Mouse (Mus musculus) left cerebral cortex, postnatal 36 days (tissue): Measurements from ENCODE around the gene Osgin1. TPM values are rescaled to one million over a fixed set of nuclear protein-coding genes. Genes with fewer than 3 reads are reported as not detected.

Source experiments
- DNase-seq, 2 experiments: peaks; one replicate each; pipeline ENCODE4 v3.0.0; 2021 to 2022; ENCODE audit warnings: low spot score in 2 of 2, mixed read lengths in 1 of 2
- intact Hi-C: fragments of 180-260 bp; cut with DNase I; formaldehyde crosslinking; loops from one replicate; pipeline ENCODE4 v1.15.1; 2025
- total RNA-seq, 2 experiments: library from RNA; stranded (reverse); gene quantifications; 2 replicates each; pipeline ENCODE4 v1.2.3; 2021

The Osgin1 gene
- total RNA-seq, 2 experiments from 2014 or later = 0.34 to 0.81 TPM

DNA sequence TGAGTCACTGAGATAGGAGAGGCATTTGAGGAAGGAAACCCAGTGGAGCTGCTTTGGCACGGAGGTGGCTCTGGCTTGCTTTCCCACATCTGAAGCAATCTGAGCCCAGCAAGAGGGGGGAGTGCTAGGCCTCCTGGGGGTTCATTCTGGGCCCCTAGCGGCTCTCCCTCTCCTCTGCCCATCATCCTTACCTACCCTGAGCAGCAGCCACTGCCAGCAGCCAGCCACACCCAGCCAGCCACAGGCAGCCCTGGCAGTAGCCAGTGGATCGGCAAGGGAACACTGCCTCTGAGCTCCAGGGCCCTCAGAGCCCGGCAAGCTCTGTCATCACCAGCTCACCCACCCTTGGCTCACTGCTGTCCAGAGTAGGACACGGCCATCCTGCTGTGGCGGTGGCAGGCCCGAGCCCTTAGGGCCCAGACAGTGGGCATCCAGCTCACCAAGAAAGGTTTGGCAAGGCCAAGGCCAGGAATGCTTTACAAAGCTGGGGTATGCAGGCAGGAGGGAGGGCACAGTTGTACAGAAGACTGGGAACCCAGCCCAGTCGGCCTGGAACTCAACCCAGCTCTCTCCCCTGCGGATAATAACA lies 11.7 kb upstream of the Osgin1 start:
- intact Hi-C loops = no loop called here
- DNase-seq = no peak

DNA sequence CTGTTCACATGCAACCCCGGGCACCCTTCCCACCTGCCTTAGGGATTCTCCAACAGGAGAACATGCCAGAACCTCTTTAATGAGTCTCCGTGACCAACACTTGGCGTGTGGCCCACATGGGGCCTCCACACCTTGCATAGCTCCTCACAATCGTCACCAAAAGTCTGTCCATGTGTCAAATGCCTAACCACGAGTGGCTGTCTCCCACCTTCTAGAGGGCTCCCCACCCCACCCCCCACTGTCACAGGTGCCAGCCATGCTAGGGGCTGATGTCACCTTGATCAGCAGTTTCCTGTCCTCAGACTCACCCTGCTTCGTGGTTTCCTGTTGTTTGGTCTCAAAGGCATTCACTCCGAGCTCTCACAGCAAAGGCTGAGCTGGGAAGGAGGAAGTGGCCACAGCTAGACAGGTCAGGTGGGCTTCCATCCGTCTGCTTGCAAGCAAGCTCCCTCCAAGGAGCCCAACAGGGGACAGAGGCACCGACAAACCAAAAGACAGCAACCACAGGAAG lies 10.2 kb upstream of the Osgin1 start:
- DNase-seq = no peak
- intact Hi-C loops = no loop called here

DNA sequence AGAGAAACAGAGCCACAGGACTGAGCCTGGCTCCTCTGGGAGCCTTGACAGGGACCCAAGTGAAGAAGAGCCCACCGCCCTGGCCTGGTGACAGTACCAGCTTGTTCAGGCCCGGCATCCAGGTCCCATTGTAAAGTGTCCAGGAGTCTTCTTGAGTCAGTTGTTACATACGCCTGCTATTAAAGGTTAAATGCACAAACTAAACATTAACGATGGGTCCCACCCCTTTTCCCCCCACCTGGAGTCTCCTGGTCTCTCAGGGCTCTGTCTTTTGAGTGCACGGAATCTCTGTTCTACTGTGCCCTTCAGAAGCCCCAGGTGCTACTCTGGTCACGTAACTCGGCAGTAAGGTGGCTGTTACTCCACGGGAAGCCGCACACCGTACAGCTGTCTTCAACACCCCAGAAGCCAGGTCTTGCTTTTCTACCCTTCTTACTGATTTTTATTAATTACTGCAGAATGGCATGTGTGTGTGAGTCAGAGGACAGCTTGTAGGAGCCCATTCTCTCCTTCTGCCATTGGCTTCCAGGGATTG lies 9.7 kb upstream of the Osgin1 start:
- no peak for DNase-seq
- intact Hi-C loops = no loop called here

DNA sequence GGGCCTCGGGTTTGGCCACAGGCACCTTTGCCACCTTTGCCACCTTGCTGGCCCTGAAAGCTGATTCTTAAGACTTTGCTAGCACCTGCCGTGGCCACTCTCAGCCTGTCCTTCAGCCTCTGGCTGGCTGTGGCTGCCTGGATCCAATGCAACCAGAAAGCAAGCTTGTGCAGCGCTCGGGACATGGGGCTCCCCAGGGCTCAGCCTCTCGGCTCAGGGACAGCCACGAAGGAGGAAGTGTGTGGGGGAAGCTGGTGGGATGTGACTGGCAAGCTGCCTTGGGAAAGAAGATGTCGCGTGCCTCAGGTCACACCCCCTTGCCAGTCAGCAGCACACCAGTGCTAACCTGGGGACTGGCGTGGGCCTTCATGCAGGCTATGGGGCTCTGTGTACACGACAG lies 9.2 kb upstream of the Osgin1 start:
- intact Hi-C loops = no loop called here
- no peak for DNase-seq

DNA sequence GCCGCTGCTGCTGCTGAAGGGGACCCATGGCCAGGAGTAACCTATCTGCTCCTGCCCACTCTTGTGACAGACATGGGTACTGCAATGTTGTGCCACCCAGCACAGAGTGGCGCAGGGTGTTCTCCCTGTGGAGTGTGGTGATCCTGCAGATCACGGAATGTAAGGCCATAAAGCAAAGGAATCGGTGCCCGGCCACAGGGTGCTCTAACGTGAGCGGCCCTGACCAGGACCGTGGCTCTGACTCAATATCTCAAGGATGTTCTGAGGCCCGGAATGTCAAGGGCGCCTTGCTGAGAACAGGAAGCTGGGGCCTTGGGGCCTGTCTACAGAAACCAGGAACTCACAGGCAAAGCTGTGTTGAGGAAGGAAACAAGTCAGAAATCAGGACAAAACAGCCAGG lies 8.4 kb upstream of the Osgin1 start:
- intact Hi-C loops = no loop called here
- no peak for DNase-seq

DNA sequence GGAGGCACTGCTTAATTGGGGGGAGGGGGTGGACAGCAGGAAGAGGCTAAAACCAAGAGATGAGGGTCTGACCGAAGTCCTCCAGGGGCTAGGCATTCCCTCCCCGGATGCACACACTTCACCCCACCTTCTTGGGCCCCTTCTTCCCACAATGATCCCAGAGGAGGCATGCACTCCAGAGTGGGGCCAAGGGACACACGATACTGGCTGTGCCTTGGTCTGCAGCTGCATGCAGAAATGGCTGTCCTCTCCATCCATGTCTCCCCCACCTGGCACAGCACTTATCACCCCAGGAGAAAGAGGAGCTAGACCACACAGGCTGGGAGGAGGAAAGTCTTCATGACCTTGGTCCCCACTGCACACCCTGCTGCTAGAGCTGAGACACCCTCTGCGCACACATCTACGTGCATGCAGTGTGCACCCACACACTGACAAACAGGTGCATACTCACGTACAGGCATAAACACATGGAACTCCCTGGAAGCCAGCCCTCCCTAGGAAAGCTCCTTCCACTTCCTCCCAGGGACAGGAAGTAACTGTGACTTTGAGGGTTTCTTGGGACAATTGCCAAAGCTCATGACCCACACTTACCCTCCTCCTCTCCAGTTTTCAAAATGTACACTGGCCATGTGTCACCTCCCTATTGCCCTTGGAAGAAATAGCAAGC lies 7.7 kb upstream of the Osgin1 start:
- DNase-seq = no peak
- intact Hi-C loops = no loop called here

DNA sequence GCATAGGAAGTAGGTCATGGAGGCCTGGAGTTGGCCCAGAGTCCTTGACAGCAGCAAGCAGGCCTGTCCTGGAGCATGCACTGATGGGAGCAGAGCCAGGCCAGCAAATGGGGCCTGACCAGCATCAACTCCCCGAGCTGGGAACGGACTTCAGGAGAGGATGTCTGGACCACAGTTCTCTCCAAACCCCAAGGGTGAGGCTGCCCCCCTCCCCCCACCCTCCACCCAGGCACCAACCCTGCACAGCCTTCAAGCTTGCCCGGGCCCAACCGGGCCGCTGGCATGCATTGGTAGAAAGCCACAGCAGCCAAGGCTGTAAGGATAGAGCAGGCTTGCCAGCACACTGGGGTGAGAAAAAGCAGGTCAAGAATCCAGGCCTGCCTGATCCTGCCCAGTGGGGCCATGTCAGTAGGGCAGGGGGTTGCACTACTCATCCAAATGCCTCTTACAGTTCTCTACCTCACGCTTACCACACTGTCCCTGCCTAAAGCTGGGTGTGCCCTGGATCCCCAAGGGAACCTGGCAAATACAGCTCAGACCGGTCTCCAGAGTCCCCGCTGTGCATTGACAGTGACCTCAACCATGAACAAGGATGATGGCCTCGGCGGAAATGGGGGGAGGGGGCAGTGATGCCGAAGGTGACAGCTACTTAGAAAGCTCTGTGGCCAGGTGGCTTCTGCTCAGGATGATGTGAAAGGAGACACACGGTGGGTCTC lies 6.1 kb upstream of the Osgin1 start:
- intact Hi-C loops = no loop called here
- no peak for DNase-seq

DNA sequence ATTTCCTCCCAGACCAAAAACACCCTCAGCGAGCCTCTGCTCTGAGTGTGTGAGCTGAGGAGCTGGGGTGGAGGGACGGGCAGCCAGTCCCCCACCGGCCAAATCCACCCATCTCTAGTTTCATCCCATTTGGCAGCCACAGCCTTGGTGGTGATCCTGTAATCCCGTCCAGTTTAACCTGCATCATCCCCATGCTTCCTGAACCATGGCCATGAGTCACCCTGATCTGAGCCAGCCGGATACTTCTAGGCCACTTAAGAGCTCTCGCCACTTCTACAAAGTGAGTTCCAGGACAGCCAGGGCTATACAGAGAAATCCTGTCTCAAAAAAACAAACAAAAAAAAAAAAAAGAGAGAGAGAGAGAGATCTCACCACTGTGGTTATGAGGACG lies 5.6 kb upstream of the Osgin1 start:
- intact Hi-C loops = no loop called here
- DNase-seq = no peak

DNA sequence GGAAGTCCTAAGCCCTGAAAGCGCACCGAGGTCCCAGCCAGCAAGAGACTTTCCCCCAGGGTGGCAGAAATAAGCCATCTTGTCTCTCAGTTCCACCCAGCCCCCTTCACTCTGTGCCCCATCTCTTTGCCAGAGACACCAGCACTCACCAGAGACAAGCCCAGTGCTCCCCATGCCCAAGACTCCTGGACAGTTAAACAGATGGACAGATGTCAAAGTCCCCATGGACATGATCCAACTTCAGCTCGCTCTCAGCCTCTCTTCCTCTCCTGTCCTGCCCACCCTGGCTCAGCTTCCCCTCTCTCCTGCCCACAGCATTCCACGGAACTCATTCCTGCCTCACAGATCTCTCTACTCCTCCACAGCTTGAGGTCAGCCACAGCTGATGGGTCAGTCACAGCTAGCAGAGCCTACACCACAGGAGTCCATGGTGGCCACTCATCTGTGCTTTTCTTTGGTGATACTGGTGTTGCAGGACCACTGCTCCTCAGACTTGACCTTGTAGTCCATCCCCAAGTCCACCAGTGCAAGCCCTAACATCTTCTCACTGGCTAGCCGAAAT lies 5.1 kb upstream of the Osgin1 start:
- intact Hi-C loops = no loop called here

DNA sequence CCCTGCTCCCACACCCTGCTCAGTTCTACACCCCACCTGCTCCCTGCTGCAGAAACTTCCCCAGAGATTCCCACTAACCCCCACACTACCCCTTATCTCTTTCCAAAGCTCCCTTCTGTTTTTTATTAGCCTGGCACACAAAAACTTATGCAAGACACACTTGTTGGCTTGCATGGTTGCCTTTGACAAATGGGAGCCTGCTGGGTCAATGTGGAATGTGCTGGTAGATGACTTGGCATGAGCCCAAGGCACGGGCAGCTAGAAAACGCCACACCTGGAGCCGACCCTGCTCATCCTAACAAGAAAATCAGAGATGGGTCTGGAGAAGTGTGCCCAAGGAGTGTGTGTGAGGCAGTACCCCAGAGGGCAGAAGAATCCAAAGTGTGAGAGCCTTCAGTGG lies 4.4 kb upstream of the Osgin1 start:
- no peak for DNase-seq

More for the DNA sequence above, 5.1 kb upstream of the Osgin1 start:
- DNase-seq = no peak

DNA sequence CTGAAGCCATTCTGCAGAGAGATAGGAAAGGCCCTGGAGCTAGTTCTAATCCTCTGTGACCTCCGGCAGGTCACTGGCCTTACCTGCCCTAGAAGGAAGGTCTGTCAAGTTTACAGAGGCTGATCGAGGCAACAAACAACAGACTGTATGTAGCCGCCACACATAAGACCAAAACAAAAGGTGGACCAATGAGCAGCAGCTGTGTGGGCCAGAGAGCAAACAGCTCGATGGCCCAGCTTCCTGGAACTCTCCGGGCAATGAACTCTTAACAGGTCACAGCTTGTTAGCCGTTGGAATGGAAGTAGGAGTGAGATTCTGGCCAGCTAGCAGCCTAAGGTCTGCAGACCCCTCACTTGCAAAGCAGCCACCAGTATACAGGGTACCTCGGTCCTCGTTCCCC lies 3.7 kb upstream of the Osgin1 start:
- intact Hi-C loops = no loop called here
- no peak for DNase-seq

More for the DNA sequence above, 4.4 kb upstream of the Osgin1 start:
- intact Hi-C loops = no loop called here

DNA sequence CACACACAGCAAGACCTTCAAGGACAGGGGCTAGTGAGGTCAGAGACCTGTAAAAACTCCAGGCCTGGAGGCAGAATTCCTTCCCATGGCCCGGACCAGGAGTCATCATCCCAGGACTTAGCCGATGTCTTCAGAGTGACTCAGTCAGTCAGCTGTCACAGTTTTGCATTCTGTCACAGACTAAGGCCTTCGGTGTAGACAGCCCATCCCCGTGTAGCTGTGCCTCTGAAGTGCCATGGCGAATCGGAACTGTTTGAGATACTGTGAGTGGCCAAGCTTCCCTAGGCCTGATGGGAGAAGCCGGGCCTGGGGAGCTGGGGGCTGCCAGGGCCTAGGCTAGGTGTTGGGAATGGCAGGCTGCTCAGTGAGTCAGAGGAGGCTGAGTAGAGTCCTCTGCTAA lies 3.2 kb upstream of the Osgin1 start:
- intact Hi-C loops = no loop called here
- DNase-seq = no peak

DNA sequence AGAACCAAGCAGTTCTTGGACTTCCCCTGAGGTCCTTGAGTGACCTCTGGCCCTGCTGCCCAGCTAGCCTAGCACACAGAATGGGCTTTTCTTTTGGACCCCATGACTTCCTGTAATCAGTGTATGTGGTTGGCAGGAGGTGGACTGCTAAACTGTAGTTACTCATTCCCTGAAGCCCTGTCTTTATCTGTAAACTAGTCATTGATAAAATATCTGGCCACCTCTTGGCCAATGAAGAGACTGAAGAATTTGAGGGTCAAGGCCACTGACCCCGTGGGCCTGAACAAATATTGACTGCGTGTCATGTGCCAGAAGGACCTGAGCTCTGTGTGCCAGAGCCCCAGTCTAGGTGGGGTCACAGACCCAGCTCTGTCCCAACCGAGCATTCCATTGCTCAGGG lies 1.6 kb upstream of the Osgin1 start:
- no peak for DNase-seq
- intact Hi-C loops = no loop called here

DNA sequence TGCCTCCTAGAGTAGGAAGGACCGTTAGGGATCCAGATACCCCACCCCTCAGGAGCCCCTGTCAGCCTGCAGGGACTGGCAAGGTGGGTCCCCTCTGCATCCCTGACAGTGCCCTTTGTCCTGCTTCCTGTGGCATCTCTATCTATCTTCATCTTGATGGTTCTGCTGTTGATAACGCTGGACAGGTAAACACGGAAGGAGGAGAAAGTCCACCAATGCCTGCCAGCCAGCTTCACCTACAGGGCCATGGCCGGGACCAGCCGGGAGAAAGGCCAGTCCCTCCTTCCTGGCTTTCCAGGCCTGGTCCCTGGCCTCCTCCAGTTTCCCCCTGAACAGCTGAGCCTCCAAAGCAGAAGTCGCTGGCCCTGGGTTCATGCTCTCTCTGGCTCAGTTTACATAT lies 645 bp downstream of the Osgin1 start:
- intact Hi-C loops = no loop called here

DNA sequence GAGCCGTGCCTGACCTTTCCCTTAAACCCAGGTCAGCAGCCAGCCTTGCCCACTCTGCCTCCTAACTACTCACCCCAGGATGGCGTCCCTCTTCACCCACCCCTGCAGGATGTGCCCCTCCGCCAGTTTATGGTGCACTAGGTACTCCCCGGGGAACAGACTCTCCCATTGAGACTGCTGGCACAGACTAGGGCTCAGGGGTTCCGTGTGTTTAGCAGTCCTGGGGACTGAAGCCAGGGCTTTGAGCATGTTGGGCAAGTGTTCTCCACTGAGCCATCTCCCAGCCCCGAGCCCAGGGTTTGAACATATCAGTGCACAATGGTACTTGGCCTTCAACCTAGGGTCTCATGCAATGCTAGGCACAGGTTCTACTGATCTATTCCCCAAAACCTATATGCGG lies 1.6 kb downstream of the Osgin1 start:
- intact Hi-C loops = no loop called here
- DNase-seq = no peak

More for the DNA sequence above, 645 bp downstream of the Osgin1 start:
- DNase-seq = no peak

DNA sequence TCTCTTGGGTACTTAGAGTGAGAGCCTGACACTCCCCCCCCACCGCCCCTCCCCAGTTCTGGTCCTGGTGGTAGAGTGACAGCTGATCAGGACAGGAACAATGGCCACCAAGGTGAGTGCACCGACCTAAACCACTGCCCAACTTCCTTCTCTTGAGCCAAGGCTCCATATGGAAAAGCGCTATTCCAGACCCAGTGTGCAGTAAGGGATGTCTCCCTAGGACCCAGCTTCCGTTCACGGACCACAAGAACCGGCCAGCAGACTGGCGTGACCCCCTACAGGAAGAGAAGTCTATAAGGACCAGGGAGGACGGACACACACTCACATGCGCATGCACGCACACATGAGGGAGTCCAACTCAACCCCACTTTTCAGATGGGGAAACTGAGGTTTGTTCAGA lies 2.4 kb downstream of the Osgin1 start:
- DNase-seq = no peak
- intact Hi-C loops = no loop called here

DNA sequence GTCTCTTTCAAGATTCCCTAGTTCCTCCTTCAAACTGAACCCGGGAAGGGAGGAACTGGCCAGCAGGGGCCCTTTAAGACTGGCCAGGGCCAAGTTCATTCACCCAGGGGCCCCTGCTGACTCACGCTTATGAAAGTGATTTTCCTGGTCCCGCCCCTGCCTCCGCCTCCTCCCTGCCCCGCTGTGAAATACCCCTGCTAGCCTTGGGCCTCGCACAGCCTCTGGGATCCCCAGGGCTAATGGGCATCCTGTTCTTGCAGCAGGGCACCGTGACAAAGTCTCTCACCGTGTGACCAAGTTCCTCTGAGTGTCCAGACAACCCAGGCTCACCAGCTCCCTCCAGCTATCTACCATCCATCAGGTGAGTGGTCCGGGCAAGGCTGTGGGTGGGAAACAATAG lies 3.0 kb downstream of the Osgin1 start:
- DNase-seq = no peak
- intact Hi-C loops = no loop called here

DNA sequence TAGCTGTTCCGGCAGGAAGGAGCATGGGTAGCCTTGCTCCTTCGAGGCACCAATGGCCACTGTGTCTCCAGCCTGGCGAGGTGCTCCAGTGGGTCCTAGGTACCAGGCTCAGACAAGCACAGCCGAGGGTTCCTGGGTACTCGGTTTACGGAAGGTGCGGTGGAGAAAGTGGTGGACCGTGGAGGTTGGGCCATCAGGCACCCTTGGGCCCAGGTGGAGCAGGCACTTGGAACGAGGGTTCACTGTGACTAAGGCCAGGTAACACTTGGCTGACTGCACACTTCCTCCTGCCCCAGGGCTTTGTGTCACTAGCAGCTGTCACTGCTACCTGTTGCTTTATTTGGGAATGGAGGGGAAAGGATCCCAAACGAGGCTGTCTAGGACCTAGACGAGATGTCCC lies 3.6 kb downstream of the Osgin1 start:
- no peak for DNase-seq
- intact Hi-C loops = no loop called here

DNA sequence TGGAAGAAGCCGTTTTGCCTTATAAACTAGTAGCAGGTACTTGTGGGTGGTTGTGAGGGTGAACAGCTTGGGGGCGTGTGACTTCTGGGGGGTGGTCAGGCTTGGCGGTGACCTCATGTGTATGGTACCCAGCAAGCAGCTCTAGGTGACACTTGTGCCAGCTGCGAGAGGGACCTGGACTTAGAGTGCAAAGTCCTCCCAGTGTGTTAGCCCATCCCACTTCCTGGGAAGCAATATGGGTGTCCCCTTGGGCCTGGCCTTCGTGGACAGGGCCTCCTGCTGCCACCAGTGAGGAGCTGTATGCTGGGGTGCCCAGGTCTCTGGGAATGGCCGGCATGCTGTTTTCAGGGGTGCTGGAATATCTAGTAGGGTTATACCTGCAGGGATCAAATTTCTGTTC lies 5.0 kb downstream of the Osgin1 start:
- intact Hi-C loops = no loop called here
- no peak for DNase-seq

DNA sequence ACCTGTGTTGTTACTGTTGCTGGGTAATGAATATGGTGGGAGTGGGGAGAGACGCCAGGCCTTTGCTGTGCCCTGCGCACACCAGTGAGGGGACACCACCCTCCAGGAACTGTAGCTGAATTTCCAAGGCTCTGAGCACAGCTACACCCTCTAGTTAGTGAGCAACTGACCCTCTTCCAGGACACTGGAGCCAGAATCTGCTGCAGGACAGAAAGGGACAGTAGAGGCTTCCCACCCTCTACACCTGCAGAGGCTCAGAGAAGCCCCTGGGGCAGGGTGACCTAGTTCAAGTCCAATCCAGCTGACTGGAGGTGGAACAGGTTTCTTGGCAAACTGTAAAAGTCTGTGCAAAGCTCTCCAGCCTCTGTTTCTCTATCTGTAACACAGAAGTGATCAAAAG lies 5.5 kb downstream of the Osgin1 start:
- no peak for DNase-seq
- intact Hi-C loops = no loop called here

DNA sequence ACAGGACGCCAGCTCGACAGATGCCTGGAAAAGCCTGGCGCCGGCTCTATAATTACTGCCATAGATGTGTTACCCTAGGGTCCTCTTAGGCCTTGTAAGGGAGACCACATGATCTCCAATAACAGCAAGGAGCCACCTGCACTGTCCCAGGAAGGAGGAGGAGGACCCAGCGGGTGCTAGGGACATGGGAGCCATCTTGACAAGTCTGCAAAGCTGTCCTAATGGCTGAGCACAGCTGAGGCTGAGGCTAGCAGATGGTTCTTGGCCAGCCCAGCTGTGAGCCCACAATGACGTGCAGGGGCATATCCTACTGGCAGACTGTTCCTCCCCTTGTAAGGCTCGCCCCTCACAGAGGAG lies 5.9 kb downstream of the Osgin1 start:
- intact Hi-C loops = loop anchor here (5.0 kb wide), 2 partner anchors 167 to 337 kb away; partner anchors contain the start of genes Taf1c and Tldc1

More for the DNA sequence above, 5.9 kb downstream of the Osgin1 start:
- DNase-seq = no peak
